Mouse (Mus musculus) layer of hippocampus, adult 11-12 months (tissue): Measurements from ENCODE around the gene Tmem101.

Source experiments
- DNase-seq: peaks from one replicate; pipeline ENCODE4 v3.0.0; 2022; ENCODE audit warnings: low spot score

The Tmem101 gene

DNA sequence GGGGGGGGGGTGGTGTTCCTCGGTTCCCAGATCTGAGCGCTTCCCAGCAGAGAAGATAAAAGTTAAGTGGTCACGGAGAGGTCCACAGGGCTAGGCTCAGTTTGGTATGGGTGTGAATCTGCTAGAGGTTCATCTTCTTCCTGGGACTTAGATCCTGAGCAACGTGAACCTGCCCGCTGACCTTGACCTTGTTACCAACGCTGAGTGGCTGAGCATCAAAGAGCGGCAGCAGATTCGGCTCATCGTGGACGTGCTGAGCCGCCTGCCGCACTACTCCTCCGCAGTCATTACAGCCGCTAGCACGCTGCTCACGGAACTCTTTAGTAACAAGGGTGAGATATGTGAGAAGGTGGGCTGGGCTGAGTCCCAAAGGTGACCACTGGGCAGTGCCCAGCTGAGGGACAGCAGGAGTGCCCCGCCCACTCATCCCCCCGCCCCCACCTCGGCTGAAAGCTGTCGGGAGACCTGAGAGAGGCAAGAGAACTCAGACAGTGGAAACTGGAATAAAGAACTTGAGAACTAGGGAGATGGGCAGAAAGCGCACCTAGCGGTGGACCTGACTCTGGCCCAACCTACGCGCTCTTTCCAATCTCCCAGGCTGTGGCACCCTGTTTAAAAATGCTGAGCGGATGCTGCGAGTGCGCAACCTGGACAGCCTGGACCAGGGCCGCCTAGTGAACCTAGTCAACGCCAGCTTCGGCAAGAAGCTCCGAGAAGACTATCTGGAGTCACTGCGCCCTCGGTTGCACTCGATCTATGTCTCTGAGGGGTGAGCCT is 8.8 kb downstream of the Tmem101 start:
- no peak for DNase-seq

GRCm38 (mm10) chr11:102146531-102146930 is 9.7 kb downstream of the Tmem101 start:
- DNase-seq: no peak

DNA sequence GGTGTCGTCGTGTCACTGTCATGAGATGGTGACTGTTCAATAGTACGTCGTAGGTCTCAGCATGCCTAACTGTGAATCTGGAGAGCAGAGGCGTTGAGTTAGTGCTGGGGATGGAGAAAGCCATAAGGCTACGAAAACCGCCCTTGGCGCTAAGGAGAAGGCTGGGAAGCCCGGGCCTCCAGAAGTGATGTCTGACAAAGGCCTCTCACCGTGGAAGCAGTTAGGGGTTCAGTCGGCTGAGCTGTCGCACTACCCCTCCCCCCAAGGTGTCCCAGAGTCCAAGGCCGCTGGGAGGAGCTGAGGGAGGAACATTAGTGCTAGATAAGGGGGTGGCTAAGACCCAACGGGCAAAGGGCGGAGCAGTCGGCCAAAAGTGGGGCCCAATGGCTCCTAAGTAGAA is 10.2 kb downstream of the Tmem101 start:
- no peak for DNase-seq

GRCm38 (mm10) chr11:102145471-102146001 is 10.7 kb downstream of the Tmem101 start, which contains the start of gene Nags:
Nags (plus strand) TSS chr11:102145513.
- DNase-seq: no peak

DNA sequence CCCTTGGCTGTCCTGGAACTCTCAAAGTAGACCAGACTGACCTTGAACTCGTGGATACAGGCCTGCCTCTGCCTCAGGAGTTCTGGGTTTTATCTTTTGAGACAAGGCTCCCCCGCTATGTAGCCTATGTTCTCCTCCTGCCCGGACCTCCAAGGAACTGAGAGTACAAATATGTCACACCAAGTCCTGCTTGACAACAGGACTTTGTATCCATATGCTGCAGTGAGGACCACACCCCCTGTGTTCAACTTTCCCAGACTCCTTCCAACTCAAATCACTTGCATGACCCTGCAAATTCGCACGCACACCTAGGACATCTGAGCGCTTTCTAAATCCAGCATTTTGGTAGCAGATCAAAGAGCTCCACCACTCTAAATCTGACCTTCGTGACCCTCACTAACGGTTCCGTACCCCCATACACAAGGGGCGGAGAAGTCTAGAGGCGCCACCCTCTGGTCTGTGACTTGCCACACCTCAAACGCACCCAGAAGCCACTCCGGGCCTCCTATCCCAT is 11.2 kb downstream of the Tmem101 start:
- DNase-seq: no peak

DNA sequence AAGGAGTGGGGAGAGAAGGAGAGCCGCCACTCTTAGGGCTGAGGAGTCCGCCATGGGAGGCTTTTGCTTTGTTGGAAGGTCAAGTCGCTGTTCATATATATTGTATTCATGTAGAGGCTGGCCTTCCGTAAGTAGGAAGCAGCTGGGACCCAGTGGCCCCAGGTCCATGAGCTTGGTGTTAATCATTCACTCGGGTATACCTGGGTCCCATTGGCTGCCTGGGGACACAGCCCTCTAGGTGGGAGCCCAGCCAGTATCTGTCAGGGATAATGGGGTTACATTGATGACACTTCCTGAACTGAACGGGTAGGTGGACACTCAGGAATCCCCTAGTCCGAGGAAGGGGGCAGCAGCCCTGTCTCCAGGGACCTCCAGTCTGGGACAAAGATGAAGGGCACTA is 13.8 kb downstream of the Tmem101 start:
- no peak for DNase-seq

GRCm38 (mm10) chr11:102140508-102140907 is 15.7 kb downstream of the Tmem101 start:
- DNase-seq: peak; percentile 72

DNA sequence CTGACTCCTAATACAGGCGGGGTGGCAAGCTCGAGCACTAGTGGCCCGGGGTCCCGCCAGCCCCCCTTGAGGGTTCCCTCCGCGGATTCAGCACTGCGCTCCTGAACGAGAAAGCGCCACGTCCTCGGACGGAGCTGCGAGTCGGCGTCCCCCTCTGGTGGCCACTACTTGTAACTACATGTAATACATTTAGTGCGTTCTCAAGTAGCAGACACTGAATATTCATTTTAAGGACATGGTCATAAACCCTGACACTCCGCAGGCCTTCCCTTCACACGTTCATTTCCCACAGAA is 17.8 kb downstream of the Tmem101 start:
- DNase-seq: peak; percentile 57

DNA sequence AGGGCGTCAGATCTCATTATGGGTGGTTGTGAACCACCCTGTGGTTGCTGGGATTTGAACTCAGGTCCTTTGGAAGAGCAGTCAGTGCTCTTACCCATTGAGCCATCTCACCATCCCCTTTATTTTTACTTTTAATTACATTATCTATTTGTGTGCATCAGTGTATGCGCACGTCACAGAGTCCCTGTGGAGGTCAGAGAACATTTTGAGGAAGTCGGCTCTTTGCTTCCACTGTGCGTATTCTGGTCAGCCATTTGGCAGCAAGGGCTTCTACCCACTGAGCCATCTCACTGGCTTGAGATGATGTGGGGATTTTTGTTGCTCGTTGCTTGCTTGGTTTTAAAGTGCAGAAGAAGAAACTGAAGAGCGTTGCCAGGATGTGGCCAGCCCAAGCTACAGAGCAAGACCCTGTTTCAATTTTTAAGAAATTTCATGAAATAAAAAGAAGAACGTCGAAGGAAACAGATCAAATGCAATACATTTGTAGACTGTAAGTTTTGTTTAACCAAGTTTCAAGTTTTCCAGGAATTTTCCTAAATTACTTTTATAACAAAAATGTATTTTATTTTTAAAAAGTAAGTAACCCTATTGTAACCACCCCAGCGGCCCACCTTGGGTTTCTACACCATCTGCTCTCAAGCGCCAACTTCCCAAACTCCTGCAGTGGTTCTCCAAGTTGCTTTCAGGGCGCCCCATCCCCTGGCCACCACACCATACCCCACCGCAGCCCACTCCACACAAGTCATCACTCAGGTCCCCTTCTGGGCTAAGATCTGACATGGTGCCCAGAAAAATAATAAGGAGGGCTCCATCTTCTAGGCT is 18.4 kb downstream of the Tmem101 start:
- DNase-seq: no peak

DNA sequence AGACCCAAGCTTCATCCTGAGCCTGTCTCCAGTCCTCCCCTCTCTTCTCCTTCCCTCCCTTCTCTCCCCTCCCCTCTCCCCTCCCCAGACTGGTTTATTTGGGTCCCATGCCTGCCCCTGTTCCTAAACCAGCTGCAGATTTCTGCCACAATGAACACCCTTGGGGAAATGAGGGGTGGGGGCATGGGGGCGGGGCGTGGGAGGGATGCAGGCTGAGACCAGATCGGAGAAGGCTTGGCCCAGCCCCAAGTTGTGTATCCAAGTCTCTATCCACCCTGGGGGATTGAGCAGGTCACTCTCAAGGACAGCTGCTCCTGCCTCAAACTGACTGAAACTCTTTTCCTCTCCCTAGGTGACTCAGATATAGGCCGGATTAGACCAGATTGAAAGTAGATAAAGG is 21.7 kb downstream of the Tmem101 start:
- no peak for DNase-seq

DNA sequence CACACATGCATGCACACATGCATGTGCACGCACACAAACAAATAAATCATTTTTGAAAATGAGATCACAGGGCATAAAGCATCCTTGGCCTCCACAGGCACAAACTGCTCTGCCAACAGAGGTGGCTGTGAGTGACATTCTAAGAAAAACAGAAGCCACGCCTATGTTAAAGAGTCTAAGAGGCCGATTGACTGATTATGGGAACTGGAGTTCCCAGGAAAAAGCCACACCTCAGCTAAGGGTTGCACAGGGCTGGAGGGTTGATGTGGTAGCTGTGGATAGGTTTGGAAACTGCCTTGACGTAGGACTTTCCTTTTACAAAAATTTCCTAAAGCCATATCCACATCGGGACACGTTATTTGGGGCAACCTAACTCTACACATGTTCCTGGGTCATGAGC is 38.8 kb downstream of the Tmem101 start:
- DNase-seq: no peak

DNA sequence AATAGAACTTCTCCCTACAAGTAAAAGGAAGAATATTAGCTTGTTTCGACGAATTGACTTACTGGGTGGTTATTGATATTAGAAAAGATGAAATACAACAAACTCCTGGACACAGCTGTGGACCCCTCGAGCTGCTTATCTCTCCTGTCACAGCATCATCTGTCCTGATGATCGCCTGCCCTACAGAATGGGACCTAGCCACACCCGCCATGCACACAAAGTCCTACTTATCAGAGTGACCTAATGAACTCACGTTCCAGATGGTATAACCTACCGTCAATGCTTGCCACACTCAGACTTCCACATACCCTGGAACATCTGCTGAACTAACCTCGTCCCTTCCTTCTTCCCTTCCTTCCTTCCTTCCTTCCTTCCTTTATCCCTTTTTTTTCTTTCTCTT is 40.0 kb downstream of the Tmem101 start:
- DNase-seq: no peak

DNA sequence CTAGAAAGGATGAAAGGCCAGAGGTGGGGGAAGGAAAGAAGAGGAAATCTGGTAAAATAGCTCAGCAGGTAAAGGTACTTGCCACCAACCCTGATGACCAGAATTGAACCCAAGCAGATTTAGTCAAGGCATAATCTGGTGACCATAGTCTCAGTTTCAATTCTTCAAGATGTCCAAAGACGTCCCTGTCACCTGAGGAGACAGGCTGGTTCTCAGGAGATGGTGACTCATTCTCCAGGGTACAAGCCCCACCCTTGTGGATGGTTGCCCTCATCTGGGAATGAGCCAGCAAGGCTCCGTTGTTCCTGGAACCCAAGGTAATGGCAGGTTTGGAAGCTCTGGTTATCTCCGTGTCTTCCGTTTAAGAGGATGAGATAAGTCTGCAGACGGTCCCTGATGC is 44.6 kb downstream of the Tmem101 start:
- DNase-seq: no peak

DNA sequence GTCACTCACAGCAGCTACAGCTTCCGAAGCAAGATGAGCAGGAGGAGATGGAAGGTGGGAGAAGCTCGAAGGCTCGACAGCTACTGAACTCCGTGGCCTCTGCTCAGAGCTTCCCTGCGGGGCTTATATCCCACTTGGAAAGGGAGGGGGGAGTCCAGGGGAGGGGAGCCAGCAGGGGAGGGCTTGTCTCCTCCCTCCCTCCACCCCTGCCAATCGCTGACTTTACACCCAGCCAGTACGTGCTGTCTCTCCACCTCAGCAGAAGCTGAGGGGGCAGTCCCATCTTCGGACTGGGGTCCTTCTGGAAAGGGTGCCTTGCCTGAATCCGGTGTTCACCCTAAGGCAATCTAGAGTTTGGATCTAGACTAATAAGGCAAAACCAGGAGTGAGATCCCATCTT is 48.5 kb downstream of the Tmem101 start, which contains the start of gene Pyy:
Gene Pyy, minus strand, starts transcription at position 101 of the 400 bp plus-strand sequence.
- DNase-seq: no peak

GRCm38 (mm10) chr11:102106911-102107310 is 49.3 kb downstream of the Tmem101 start:
- DNase-seq: no peak
